Mouse (Mus musculus) midbrain, embryonic 12.5 days (tissue): ENCODE results near the gene Cit. TPM values are rescaled to one million over a fixed set of nuclear protein-coding genes. Genes with fewer than 3 reads are reported as not detected.

Source experiments
- ATAC-seq: fragments of 200-750 bp; cut with Nextera tagmentation; 2 replicates; pipeline ENCODE4 v1.8.0; 2017; ENCODE audit warnings: low read depth, moderate TSS enrichment, moderate library complexity; ENCODE audit not compliant: low FRiP score
- H3K27ac ChIP-seq: fragments of 300-500 bp; sonication (generic); replicated peaks from 2 replicates; pipeline ENCODE4 v1.5.1; 2016; ENCODE audit warnings: mild to moderate bottlenecking
- H3K27me3 ChIP-seq: fragments of 300-500 bp; sonication (generic); 2 replicates; pipeline ENCODE4 v1.6.1; 2016; ENCODE audit warnings: mild to moderate bottlenecking
- H3K36me3 ChIP-seq: fragments of 300-500 bp; sonication (generic); 2 replicates; pipeline ENCODE4 v1.6.1; 2016
- H3K4me1 ChIP-seq: fragments of 300-500 bp; sonication (generic); 2 replicates; pipeline ENCODE4 v1.6.1; 2016
- H3K4me2 ChIP-seq: fragments of 300-500 bp; sonication (generic); replicated peaks from 2 replicates; pipeline ENCODE4 v1.6.1; 2016; ENCODE audit warnings: mild to moderate bottlenecking, moderate library complexity
- H3K4me3 ChIP-seq: fragments of 300-500 bp; sonication (generic); 2 replicates; pipeline ENCODE4 v1.5.1; 2016; ENCODE audit warnings: mild to moderate bottlenecking
- H3K9ac ChIP-seq: fragments of 300-500 bp; sonication (generic); replicated peaks from 2 replicates; pipeline ENCODE4 v1.6.1; 2016; ENCODE audit warnings: mild to moderate bottlenecking, moderate library complexity
- H3K9me3 ChIP-seq: fragments of 300-500 bp; sonication (generic); 2 replicates; pipeline ENCODE4 v1.6.1; 2016; ENCODE audit warnings: mild to moderate bottlenecking
- WGBS: fragments of 180-500 bp; shearing (Covaris S2); methylation state at CpG from one replicate; pipeline ENCODE4 v1.1.7; 2016; 5-methylcytosine and 5-hydroxymethylcytosine counted together
- polyA plus RNA-seq: library from polyadenylated mRNA; unstranded; fragments of >200 nt; fragmentation: Nextera tagmentation; extraction: Ambion mirVana; gene quantifications from 2 replicates; pipeline ENCODE4 v1.2.1, GENCODE M21; 2016

Gene Cit
- polyA plus RNA-seq, 1 experiment from 2014 or later, result 42.5 TPM

DNA sequence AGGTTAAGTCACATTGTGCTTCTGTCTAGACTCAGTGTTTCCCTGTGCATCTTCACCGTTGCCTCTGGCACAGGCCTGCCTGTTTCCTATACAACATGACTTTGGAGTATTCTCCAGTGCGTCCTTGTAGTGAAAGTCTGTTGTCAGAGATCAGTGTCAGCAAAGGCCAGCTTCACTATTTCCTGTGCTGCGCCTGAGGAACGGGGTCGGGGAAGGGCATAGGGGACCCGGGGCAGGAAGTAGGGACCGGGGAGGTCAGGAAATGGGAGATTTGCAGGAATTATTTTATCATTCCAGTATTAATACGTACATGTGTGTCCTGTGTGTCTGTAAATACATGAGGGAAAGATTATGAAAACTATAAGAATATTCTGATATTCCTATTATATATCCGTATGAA is 37.1 kb downstream of the Cit start:
- H3K4me2 ChIP-seq, result no peak overlapping the region
- no peak for ATAC-seq
- WGBS, result 91% methylated on average over 9 of the region's 9 CpGs

DNA sequence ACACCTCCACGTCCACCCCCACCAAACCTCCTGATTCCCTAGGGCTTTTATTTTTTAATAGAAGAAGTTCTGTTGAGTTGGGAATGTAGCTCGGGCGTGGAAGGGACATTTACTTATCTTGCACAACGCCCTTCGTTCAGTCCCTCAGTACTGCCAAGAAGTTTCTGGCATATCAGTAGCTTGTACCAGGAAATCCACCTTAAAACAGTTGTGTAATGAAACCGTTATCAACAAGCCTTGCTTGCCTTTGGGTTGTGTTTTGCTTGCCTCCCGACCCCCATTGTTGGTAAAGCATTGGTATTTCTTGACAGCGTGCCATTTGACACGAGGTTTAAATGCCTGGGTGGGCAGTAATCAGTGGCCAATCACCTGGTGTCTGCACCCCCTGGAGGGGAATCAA is 39.4 kb downstream of the Cit start:
- WGBS, result 94% methylated on average over 9 of the region's 9 CpGs
- H3K36me3 ChIP-seq, result peaks cover 44% of the 10 kb centered on the region
- ATAC-seq, result no peak

More for the DNA sequence above, 37.1 kb downstream of the Cit start:
- Histone ChIP-seq H3K9ac (no peak overlapping the region), H3K36me3 (peaks cover 34% of the 10 kb centered on the region), H3K27ac (no peak overlapping the region), H3K9me3 (no peaks in the 10 kb centered on the region), H3K4me1 (no peaks in the 10 kb centered on the region), H3K4me3 (no peak overlapping the region), H3K27me3 (no peaks in the 10 kb centered on the region)

DNA sequence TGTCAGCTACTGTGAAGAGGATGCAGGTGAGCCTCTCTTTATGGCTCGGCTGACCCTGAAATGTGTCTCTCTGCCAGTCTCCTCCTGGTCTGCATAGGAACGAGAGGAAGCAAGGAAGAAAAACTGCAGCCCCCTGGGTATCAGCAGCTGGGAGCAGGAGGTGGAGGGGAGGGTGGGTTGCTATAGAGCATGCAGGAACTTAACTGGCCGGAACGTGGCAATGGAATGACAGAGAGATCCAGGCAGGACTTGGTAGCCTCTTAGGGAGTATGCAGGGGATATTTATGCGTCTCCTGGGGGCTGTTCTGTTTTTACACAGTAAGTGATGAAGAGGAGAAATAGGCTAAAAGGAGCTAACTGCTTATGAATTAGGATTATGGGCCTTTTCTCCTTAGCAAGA is 48.7 kb downstream of the Cit start:
- Histone ChIP-seq H3K36me3 (peaks cover 39% of the 10 kb centered on the region), H3K9ac (no peak overlapping the region), H3K4me2 (no peak overlapping the region), H3K27ac (no peak overlapping the region), H3K4me1 (no peaks in the 10 kb centered on the region), H3K9me3 (no peaks in the 10 kb centered on the region), H3K27me3 (no peaks in the 10 kb centered on the region), H3K4me3 (no peak overlapping the region)
- no peak for ATAC-seq
- 84% methylated on average over 5 of the region's 5 CpGs for WGBS

More for the DNA sequence above, 39.4 kb downstream of the Cit start:
- no peaks in the 10 kb centered on the region for H3K9me3 ChIP-seq
- H3K4me2 ChIP-seq, result no peak overlapping the region
- H3K27me3 ChIP-seq, result no peaks in the 10 kb centered on the region
- no peak overlapping the region for H3K9ac ChIP-seq
- H3K4me1 ChIP-seq, result no peaks in the 10 kb centered on the region
- H3K4me3 ChIP-seq, result no peak overlapping the region
- H3K27ac ChIP-seq, result no peak overlapping the region

DNA sequence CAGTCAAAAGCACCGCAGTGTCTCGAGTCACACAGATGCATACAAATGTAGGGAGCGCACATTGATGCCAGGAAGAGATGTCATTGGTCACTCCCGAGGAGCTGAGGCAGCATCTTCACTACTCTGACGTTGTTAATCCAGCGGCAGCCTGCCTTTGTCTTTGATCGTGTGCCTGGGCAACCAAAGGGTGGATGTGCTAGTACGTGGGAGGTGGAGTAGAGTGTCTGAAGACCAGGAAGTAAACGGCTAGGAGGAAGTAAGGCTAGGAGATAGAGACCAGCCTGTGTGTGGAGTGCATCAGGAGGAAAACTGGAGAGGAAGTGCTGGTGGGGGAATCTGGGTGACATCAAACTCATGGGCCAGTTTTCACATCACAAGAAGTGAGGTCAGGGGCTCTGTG is 52.0 kb downstream of the Cit start:
- Histone ChIP-seq H3K36me3 (peaks cover 18% of the 10 kb centered on the region), H3K9ac (no peak overlapping the region), H3K27ac (no peak overlapping the region), H3K4me1 (no peaks in the 10 kb centered on the region), H3K9me3 (no peaks in the 10 kb centered on the region), H3K27me3 (no peaks in the 10 kb centered on the region), H3K4me2 (no peak overlapping the region), H3K4me3 (no peak overlapping the region)
- WGBS, result 64% methylated on average over 9 of the region's 9 CpGs
- no peak for ATAC-seq

DNA sequence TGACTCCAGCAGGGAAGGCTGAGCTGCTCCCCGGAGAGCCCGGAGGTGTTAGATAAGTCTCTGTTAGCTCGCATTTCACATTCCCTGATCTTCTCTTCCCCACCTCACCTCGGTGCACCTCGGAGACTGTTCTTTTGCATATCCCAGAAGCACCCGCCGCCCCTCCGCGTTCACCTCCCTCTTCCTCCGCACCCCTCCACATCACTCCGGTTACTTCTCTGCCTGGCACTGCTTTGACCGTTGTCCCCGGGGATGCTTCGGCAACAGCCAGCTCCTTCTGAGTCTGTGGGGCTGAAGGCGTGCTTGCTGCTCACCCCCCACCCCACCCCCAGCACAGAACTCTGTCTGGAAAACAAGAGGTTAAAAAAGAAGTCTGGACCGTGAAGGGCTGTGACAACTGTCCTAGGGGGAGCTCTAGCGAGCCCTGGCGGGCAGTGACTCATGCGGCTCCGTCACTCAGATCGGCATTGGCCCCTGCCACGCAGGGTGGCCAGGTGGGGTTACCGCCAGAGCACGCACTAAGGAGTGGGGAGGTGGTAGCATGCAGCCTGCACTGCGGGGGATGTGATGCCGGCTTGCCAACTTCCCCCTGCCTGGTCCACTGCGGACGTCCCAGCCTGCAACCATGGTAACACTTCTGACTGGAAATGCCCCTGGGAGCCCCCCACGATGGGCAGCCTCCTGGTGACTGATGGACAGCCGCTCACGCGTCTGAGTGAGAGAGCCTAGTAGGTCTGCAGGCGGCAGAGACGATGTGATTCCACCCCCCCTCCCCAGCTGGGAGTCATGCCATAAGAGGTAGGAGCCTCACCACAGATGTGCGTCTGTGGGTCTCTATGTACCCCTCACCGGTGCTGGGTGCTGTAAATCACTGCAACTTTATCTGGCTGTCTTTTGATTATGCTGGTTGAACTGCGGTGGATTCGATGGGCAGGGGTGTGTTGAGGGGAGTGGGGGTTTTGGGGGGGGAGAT is 62.2 kb downstream of the Cit start:
- Histone ChIP-seq H3K4me2 (peak overlapping the region; percentile 65), H3K27me3 (0 out of 2 replicates have a peak, but pooled peaks cover 3% of the 10 kb centered on the region), H3K27ac (peak overlapping the region; percentile 20; the same call in 1 of the 2 replicates), H3K9me3 (no peaks in the 10 kb centered on the region), H3K4me3 (peak overlapping the region; percentile 44), H3K36me3 (no peaks in the 10 kb centered on the region), H3K9ac (peak overlapping the region; percentile 39; the same call in 1 of the 2 replicates), H3K4me1 (peaks cover 20% of the 10 kb centered on the region)
- WGBS, result 5% methylated on average over 38 of the region's 38 CpGs
- peak; percentile 75 for ATAC-seq

DNA sequence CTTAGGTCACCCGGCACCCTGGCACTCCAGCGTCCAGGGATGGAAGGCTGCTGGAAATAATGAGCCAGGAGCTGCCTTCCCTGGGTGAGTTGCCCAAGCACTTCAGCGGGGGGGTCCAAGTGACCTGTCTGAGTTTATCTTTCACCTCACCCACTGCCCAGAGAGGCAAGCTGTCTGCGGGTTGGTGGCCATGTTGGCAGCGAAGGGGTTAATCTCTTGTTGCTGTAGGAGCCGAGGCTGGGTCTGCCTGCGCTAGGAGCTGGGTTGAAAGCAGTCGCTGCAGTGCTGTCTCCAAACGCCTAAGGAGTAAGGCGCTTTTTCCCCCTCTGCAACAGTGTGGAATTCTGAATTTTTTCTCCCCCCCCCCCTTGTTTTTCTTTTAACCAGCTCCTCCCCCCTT is 63.2 kb downstream of the Cit start:
- Histone ChIP-seq H3K4me3 (peak overlapping the region; percentile 44), H3K27me3 (0 out of 2 replicates have a peak, but pooled peaks cover 3% of the 10 kb centered on the region), H3K9me3 (no peaks in the 10 kb centered on the region), H3K9ac (no peak overlapping the region), H3K36me3 (no peaks in the 10 kb centered on the region), H3K27ac (peak overlapping the region; percentile 15; the same call in 1 of the 2 replicates), H3K4me2 (peak overlapping the region; percentile 65), H3K4me1 (peaks cover 20% of the 10 kb centered on the region)
- 17% methylated on average over 10 of the region's 10 CpGs for WGBS
- no peak for ATAC-seq

DNA sequence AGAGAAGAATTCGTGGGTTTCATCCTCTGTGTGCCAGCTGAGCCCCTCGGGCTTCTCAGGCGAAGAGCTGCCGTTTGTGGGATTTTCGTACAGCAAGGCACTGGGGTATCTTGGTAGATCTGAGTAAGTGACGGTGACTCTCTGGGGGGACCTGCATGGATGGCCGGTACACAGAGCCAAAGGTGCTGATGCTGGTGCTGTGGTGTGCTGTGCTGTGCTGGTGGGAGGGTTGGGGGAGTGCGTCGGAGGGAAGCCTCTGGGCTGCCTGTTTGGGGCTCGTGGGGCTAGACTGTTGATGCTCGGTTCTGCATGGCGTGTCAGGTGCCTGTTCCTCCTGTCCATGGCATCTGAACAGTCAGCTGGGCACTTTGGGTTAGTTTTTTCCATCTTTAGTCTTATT is 63.6 kb downstream of the Cit start:
- no peaks in the 10 kb centered on the region for H3K9me3 ChIP-seq
- no peak for ATAC-seq
- H3K4me3 ChIP-seq, result peak overlapping the region; percentile 44
- 0 out of 2 replicates have a peak overlapping the region, but pooled peaks have one; percentile 4 for H3K9ac ChIP-seq
- no peaks in the 10 kb centered on the region for H3K36me3 ChIP-seq
- 59% methylated on average over 12 of the region's 12 CpGs for WGBS
- peak overlapping the region; percentile 65 for H3K4me2 ChIP-seq
- H3K27ac ChIP-seq, result peak overlapping the region; percentile 15; the same call in 1 of the 2 replicates
- 0 out of 2 replicates have a peak, but pooled peaks cover 3% of the 10 kb centered on the region for H3K27me3 ChIP-seq
- H3K4me1 ChIP-seq, result peaks cover 20% of the 10 kb centered on the region

DNA sequence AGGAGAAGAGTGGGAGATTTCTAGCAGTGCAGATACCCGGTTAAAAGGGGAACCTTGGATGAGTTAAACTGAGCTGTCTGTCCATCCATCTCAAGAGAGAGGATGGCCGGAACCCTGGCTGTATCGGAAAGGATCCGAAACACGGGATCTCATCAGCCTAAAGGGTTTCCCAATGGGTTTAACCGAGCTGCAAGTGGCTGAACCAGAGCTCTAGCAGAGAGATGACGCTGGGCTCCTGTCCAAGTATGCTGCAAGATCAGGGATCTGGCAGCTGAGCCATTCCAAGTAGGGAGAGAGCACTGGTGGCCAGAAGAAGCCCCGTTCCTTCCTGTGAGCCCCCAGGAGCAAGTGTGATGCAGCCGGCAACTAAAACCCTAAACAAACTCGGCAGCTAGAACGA is 64.0 kb downstream of the Cit start:
- peak overlapping the region; percentile 15; the same call in 1 of the 2 replicates for H3K27ac ChIP-seq
- no peaks in the 10 kb centered on the region for H3K9me3 ChIP-seq
- H3K27me3 ChIP-seq, result 0 out of 2 replicates have a peak, but pooled peaks cover 3% of the 10 kb centered on the region
- H3K4me3 ChIP-seq, result peak overlapping the region; percentile 12; the same call in 1 of the 2 replicates
- peaks cover 20% of the 10 kb centered on the region for H3K4me1 ChIP-seq
- H3K4me2 ChIP-seq, result peak overlapping the region; percentile 65
- H3K36me3 ChIP-seq, result no peaks in the 10 kb centered on the region
- 0 out of 2 replicates have a peak overlapping the region, but pooled peaks have one; percentile 4 for H3K9ac ChIP-seq
- 75% methylated on average over 11 of the region's 11 CpGs for WGBS
- no peak for ATAC-seq

DNA sequence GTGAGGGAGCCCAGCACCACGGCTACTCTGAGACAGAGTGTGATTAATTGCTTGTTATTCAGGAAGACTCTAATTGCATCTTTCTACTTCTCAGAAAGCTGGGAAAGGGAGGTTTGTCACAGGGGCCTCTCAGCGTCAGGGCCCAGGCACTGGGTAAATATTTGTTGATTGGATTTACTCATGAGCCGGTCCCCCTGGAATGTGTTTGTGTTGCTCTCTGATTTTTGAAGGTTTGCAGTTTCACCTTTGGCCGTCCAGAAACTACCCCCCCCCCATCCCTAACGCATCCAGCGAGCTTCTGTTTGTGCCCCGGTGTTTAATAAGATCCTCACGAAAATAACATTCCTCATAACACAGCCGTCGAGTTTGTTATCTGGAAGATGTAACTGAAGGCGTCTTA is 65.4 kb downstream of the Cit start:
- Histone ChIP-seq H3K4me2 (no peak overlapping the region), H3K4me3 (no peak overlapping the region), H3K27ac (no peak overlapping the region), H3K9me3 (no peaks in the 10 kb centered on the region), H3K27me3 (0 out of 2 replicates have a peak, but pooled peaks cover 3% of the 10 kb centered on the region), H3K4me1 (peaks cover 20% of the 10 kb centered on the region), H3K9ac (no peak overlapping the region), H3K36me3 (no peaks in the 10 kb centered on the region)
- ATAC-seq, result no peak
- 77% methylated on average over 11 of the region's 11 CpGs for WGBS

DNA sequence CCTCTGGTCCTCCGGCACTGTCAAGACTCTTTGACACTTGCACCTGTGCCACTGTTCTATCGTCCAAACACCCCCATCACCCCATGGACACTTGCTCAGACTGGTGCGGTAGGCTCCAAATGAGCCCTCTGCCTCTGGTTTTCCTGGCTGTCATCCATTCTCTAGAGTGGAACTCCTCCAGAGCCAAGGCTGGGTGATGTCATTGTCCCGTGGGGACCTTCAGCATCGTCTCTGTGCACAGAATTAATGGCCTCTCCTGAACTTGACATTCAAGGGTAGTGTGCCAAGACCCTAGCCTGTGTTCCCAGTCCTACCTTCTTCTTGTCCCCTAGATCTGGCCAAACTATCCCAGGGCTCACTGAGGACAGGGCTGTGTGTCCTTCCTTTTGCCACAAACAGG is 70.4 kb downstream of the Cit start:
- WGBS, result 89% methylated on average over 5 of the region's 5 CpGs
- no peaks in the 10 kb centered on the region for H3K36me3 ChIP-seq

DNA sequence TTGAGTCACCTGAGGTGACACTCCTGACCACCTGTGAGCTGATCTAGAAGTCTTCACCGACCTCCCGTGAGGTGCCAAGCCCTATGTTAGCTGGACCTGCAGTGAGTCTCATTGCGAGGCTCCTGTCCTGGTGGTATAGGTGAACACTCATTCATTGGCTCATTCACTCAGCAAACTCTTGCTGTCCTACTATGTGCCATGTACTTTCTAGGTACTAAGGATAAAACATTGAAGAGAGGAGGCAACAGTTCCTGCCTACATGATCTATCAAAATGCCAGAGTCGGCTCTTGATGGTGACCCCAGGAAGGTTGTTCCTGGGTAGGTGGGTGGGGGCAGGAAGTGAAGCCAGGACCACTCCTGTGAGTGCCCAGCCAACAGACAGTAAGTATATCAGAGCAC is 72.9 kb downstream of the Cit start:
- no peaks in the 10 kb centered on the region for H3K9me3 ChIP-seq
- H3K4me2 ChIP-seq, result no peak overlapping the region
- H3K9ac ChIP-seq, result no peak overlapping the region
- H3K27me3 ChIP-seq, result no peaks in the 10 kb centered on the region
- 97% methylated on average over 4 of the region's 4 CpGs for WGBS
- H3K4me3 ChIP-seq, result no peak overlapping the region
- no peaks in the 10 kb centered on the region for H3K4me1 ChIP-seq
- ATAC-seq, result no peak
- no peak overlapping the region for H3K27ac ChIP-seq
- H3K36me3 ChIP-seq, result no peaks in the 10 kb centered on the region

More for the DNA sequence above, 70.4 kb downstream of the Cit start:
- no peak for ATAC-seq
- no peaks in the 10 kb centered on the region for H3K9me3 ChIP-seq
- H3K4me1 ChIP-seq, result no peaks in the 10 kb centered on the region
- no peak overlapping the region for H3K4me3 ChIP-seq
- no peak overlapping the region for H3K9ac ChIP-seq
- H3K4me2 ChIP-seq, result no peak overlapping the region
- no peak overlapping the region for H3K27ac ChIP-seq
- H3K27me3 ChIP-seq, result no peaks in the 10 kb centered on the region
